Mouse (Mus musculus) liver, adult 2 months (tissue): Measurements from ENCODE around the gene Gdap1l1. TPM values are rescaled to one million over a fixed set of nuclear protein-coding genes. Genes with fewer than 3 reads are reported as not detected.

Experiments
- DNase-seq: peaks from one replicate; pipeline ENCODE4 v3.0.0-alpha.2; 2011; ENCODE audit warnings: low read depth, low spot score; ENCODE audit errors: extremely low read depth
- H3K27ac ChIP-seq: fragments of 200-500 bp; replicated peaks from 2 replicates; pipeline ENCODE4 v1.5.1; 2012; ENCODE audit warnings: low read depth, mild to moderate bottlenecking, control low read depth, inconsistent platforms, low read length; ENCODE audit not compliant: insufficient read depth
- H3K27me3 ChIP-seq: fragments of 200-500 bp; 2 replicates; pipeline ENCODE4 v1.6.1; 2012; ENCODE audit warnings: mild to moderate bottlenecking, moderate library complexity, low read length, inconsistent platforms; ENCODE audit not compliant: control insufficient read depth, insufficient read depth
- H3K36me3 ChIP-seq: fragments of 200-500 bp; 2 replicates; pipeline ENCODE4 v1.6.1; 2012; ENCODE audit warnings: low read length, inconsistent platforms; ENCODE audit not compliant: control insufficient read depth, insufficient read depth
- H3K4me1 ChIP-seq: fragments of 200-500 bp; 2 replicates; pipeline ENCODE4 v1.6.1; 2011; ENCODE audit warnings: low read length; ENCODE audit not compliant: control insufficient read depth, insufficient read depth
- H3K4me3 ChIP-seq: fragments of 200-500 bp; 2 replicates; pipeline ENCODE4 v1.5.1; 2011; ENCODE audit warnings: low read depth, mild to moderate bottlenecking, control low read depth, low read length, moderate library complexity; ENCODE audit not compliant: insufficient read depth
- H3K79me2 ChIP-seq: fragments of 200-500 bp; 2 replicates; pipeline ENCODE4 v1.6.1; 2012; ENCODE audit warnings: inconsistent platforms, mild to moderate bottlenecking, low read length, moderate library complexity; ENCODE audit not compliant: control insufficient read depth, insufficient read depth
- H3K9ac ChIP-seq: fragments of 200-500 bp; 2 replicates; pipeline ENCODE4 v1.6.1; 2012; ENCODE audit warnings: low read depth, mild to moderate bottlenecking, control low read depth, inconsistent platforms, low read length
- CTCF ChIP-seq: fragments of 200-500 bp; IDR thresholded peaks from 2 replicates; pipeline ENCODE4 v1.5.1; 2011; ENCODE audit warnings: low read depth, low read length, control low read depth
- POLR2A ChIP-seq: fragments of 200-500 bp; IDR thresholded peaks from 2 replicates; pipeline ENCODE4 v1.6.1; 2011; ENCODE audit warnings: low read length, control low read depth; ENCODE audit not compliant: insufficient read depth; ENCODE audit errors: extremely low read depth
- WGBS: fragments of 180-500 bp; shearing (Covaris S2); methylation state at CpG from one replicate; pipeline ENCODE4 v1.1.7; 2018; 5-methylcytosine and 5-hydroxymethylcytosine counted together
- polyA plus RNA-seq: library from polyadenylated mRNA; depleted of rRNA; stranded (reverse); fragments of >200 nt; gene quantifications from 2 replicates; pipeline ENCODE4 v1.2.3, GENCODE M21; 2012
- total RNA-seq: library from RNA; depleted of rRNA; stranded (reverse); fragments of >200 nt; gene quantifications from 2 replicates; pipeline ENCODE4 v1.2.3, GENCODE M21; 2014

The Gdap1l1 gene
- total and polyA plus RNA-seq, 2 experiments, result not detected

- Histone ChIP-seq H3K4me1 (peaks cover 16% of the 10 kb centered on the region), H3K27me3 (no peaks in the 10 kb centered on the region), H3K9ac (no peak overlapping the region), H3K27ac (no peak overlapping the region), H3K79me2 (peaks cover 5% of the 10 kb centered on the region; the same call in 1 of the 2 replicates), H3K36me3 (peaks cover 12% of the 10 kb centered on the region; the same call in 1 of the 2 replicates), H3K4me3 (no peak overlapping the region)
- DNase-seq, result no peak
- no peak for TF ChIP-seq CTCF
- no peak for TF ChIP-seq POLR2A
- 90% methylated on average over 6 of the region's 6 CpGs for WGBS
These were observed 29.3 kb downstream of the Gdap1l1 start for GRCm38 (mm10) chr2:163467585-163467984.

- H3K27me3 ChIP-seq, result no peaks in the 10 kb centered on the region
- H3K4me1 ChIP-seq, result peaks cover 17% of the 10 kb centered on the region
- no peak overlapping the region for H3K9ac ChIP-seq
- no peak overlapping the region for H3K4me3 ChIP-seq
- 41% methylated on average over 6 of the region's 6 CpGs for WGBS
- TF ChIP-seq POLR2A (no peak), CTCF (no peak)
- H3K36me3 ChIP-seq, result peaks cover 12% of the 10 kb centered on the region; the same call in 1 of the 2 replicates
- peaks cover 5% of the 10 kb centered on the region; the same call in 1 of the 2 replicates for H3K79me2 ChIP-seq
- peak overlapping the region; percentile 28; the same call in 1 of the 2 replicates for H3K27ac ChIP-seq
- peak; percentile 74 for DNase-seq
These were observed 30.6 kb downstream of the Gdap1l1 start for GRCm38 (mm10) chr2:163468866-163469265.

GRCm38 (mm10) chr2:163469711-163470110 is 31.4 kb downstream of the Gdap1l1 start:
- TF ChIP-seq CTCF (no peak), POLR2A (no peak)
- Histone ChIP-seq H3K4me1 (peaks cover 17% of the 10 kb centered on the region), H3K4me3 (no peak overlapping the region), H3K36me3 (peaks cover 12% of the 10 kb centered on the region; the same call in 1 of the 2 replicates), H3K79me2 (peaks cover 5% of the 10 kb centered on the region; the same call in 1 of the 2 replicates), H3K27me3 (no peaks in the 10 kb centered on the region), H3K9ac (no peak overlapping the region), H3K27ac (no peak overlapping the region)
- no peak for DNase-seq
- 96% methylated on average over 15 of the region's 15 CpGs for WGBS

- DNase-seq, result no peak
- Histone ChIP-seq H3K4me1 (peaks cover 15% of the 10 kb centered on the region), H3K9ac (peak overlapping the region; percentile 48), H3K4me3 (peak overlapping the region; percentile 93), H3K27me3 (no peaks in the 10 kb centered on the region), H3K79me2 (peaks cover 5% of the 10 kb centered on the region; the same call in 1 of the 2 replicates), H3K36me3 (peaks cover 12% of the 10 kb centered on the region; the same call in 1 of the 2 replicates), H3K27ac (peak overlapping the region; percentile 94)
- WGBS, result 35% methylated on average over 3 of the region's 3 CpGs
- TF ChIP-seq CTCF, result no peak
- TF ChIP-seq POLR2A, result no peak
These were observed 32.9 kb downstream of the Gdap1l1 start for GRCm38 (mm10) chr2:163471136-163471535.

- H3K27ac ChIP-seq, result peak overlapping the region; percentile 94
- peaks cover 15% of the 10 kb centered on the region for H3K4me1 ChIP-seq
- DNase-seq, result peak; percentile 89
- TF ChIP-seq CTCF (no peak), POLR2A (no peak)
- H3K9ac ChIP-seq, result peak overlapping the region; percentile 95
- H3K79me2 ChIP-seq, result peaks cover 5% of the 10 kb centered on the region; the same call in 1 of the 2 replicates
- H3K36me3 ChIP-seq, result peaks cover 12% of the 10 kb centered on the region; the same call in 1 of the 2 replicates
- no peaks in the 10 kb centered on the region for H3K27me3 ChIP-seq
- peak overlapping the region; percentile 93 for H3K4me3 ChIP-seq
- WGBS, result 1% methylated on average over 36 of the region's 36 CpGs
These were observed 33.6 kb downstream of the Gdap1l1 start for GRCm38 (mm10) chr2:163471710-163472465.
